Mouse (Mus musculus): ENCODE data around the gene Rapgef4. TPM values are rescaled to one million over a fixed set of nuclear protein-coding genes. Genes with fewer than 3 reads are reported as not detected.

The Rapgef4 gene
- polyA plus RNA-seq (2017; shearing (Covaris generic)) = 11.8 TPM

GRCm38 (mm10) chr2:71980771-71981342 lies at the start of gene Rapgef4:
Gene Rapgef4 (plus strand): TSS chr2:71981240.

GRCm38 (mm10) chr2:72285256-72285887 lies 304.3 kb downstream of the Rapgef4 start, which contains the start of gene Map3k20:
Gene Map3k20 (plus strand): TSS chr2:72285637.

Other genes starting within 250 kb of the Rapgef4 start
- gene Itga6, start 235.6 kb upstream of the Rapgef4 start, polyA plus RNA-seq (2017; shearing (Covaris generic)) = 180 TPM
- 172 TPM for gene Pdk1, start 108.0 kb upstream of the Rapgef4 start, polyA plus RNA-seq (2017; shearing (Covaris generic))